Mouse (Mus musculus) fat pad, adult 2 months (tissue): ENCODE measurements around the gene Sema6b.
"Not testable (repeated sequence)": the region's sequence is repeated elsewhere in the genome, so short reads cannot be mapped to it uniquely, and the experiment has no call there.

Experiments used
- DNase-seq: peaks from one replicate; pipeline ENCODE4 v3.0.0-alpha.2; 2011; ENCODE audit warnings: low read depth, low spot score; ENCODE audit errors: extremely low read depth

Gene Sema6b

DNA sequence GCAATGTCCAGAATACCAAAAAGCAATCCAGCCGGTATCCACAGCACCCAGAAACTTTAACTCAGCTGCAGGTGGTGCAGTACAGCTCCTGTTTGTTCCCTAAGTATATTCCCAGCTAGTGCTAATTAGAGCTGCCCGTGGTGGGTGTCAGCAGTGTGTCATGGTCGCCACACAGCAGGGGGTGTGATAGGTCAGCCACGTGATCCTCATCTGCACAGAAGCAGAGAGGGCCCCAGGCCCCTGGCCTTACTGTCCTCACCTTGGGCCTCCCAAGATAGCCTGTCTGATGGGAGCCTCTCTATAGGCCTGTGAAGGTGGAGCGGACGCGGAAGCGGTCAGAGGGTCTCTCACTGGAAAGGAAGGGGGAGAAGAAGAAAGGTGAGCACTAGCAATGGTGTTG, 42.0 kb downstream of the Sema6b start:
- no peak for DNase-seq

DNA sequence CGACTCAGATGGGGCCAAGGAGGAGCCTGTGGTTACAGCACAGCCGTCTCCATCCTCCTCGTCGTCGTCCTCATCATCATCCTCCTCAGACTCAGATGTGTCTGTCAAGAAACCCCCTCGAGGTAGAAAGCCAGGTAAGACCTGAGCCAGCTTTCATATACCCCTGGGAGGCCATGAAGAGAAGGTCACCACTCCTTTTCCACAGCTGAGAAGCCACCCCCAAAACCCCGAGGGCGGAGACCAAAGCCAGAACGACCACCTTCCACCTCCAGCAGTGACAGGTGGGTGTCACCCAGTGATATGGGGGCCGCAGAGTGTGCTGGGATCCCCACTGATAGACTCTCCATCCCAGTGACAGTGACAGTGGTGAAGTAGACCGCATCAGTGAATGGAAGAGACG, 43.3 kb downstream of the Sema6b start:
- DNase-seq, result no peak

DNA sequence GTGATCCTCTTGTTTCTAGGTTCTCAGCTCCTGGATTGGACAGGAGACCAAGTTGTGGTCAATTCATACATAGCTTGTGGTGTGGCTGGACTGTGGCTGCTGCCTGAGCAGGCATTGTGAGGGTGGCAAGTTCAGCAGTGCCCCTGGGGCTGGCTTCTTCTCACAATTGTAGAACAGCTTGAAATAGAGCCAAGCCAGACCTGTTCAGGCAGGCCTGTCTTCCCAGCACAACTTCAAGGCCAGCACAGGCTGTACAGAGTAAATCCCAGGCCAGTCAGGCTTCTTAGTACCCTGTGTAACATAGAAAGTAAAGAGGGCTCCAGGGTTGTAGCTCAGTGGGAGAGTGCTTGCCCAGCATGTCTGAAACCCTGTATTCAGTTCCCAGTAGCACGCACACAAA, 47.3 kb downstream of the Sema6b start:
- peak; percentile 90 for DNase-seq

DNA sequence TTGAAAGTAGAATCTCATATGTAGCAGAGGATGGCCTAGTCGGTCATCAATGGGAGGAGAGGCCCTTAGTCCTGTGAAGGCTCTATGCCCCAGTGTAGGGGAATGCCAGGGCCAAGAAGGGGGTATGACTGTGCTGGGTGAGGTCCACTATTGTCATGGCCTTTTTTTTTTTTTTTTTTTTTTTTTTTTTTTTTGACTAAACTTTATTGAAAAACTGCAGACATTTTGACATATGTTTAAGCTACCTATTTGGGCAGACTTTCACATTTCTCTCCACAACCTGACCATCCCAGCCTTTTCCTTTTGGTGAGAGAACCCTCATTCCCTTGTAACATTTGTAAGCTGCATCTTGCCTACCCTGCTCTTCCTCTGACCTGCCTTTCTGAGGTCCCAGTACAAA, 47.8 kb downstream of the Sema6b start:
- no peak for DNase-seq

DNA sequence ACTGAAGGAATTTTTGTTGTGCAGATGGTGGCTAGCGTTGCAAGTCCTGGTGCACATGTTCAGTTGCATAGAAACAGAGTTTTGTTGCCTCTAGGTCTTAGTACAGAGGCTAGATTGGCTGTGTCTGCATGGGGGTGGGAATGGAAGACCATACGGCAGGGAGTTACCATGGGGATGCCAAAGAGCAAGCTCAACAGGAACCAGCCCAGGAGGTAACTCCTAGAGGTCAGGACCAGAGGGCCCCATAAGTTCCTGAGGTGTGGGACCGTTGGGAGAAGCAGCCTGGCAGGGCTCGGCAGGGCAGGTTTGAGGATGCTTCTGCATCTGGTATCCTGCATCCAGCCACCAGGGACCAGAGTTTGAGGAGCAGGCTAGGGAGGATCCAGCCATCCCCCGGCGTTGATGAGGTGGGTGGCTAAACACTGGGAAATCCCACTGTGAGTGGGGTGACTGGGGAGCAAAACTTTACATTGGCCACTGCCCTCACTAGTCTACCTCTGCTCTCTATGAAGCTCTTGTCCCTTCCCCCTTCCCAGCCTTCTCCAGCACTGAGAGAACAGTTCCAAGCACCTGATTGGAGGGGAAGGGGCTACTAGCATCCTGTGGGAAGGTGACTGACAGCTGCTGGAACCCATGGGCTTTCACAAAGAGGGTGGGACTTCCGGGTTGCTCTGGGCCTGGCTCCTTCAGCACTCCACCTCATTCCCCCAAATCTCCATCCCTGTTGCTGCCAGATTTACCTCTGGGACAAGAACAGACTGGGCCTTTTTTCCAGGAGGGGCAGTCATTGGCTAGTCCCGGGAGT, 59.2 kb downstream of the Sema6b start:
- DNase-seq, result no peak

DNA sequence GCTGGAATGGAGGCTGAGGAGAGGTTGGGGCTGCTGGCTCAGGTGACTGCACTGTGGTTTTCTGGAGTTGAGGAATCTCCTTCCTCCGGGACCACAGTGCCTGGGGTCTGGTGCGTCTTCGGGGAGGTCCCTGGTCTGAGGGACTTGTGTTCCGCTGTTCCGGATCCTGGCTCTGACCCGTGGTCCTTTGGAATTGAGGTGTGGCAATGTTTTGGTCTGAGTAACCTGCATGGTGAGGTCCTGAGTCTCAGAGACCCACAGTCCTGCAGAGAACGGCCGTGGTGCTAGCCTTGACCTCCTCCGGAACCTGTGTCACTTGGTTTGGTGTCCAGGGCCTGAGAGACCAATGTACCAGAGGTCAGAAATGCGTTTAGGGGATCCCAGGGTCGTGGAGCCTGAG, 60.2 kb downstream of the Sema6b start:
- no peak for DNase-seq

DNA sequence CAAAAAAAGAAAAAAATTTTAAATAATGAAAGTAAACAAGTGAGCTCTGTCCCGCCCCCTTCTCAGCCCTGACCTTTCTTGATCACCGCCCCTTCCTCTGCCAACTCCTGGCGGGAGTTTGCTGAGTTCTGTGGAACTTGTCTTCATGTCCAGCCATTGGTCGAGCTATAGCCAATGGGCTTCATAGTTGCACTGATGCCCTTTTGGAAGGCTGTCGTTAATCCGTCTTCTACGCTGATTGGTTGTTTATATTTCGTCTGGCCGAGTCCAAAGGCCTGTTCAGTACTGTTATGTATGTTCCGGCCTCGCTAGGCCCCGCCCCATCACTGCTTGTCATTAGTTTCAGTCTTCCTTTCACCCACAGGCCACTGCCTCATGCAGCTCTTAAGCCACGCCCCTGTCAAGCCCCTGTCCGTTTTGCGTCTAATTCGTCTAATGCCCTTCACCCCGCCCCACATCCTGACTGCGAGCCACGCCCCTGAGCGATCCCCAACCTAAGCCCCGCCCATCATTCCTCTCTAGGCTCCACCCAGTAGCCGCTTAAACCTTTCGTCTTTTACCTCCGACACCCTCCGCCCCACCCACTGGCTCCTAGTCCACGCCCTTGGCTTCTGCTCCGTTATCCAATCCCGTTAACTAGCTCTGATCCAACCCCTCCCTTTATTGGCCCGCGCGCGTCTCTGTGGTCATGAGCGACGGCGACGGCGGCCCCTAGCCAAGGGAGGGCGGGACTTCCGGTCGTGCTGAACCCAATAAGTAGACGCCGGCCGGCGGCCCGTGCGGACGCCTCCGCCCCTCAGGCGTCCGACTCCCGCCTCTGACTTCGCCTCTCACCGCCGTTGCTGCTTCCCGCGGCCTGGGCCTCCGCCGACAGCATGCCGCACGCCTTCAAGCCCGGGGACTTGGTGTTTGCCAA, 61.0 kb downstream of the Sema6b start, which contains the start of gene Hdgfl2:
Gene Hdgfl2, plus strand, starts transcription at position 755 of the 916 bp plus-strand sequence.
- DNase-seq, result peak; percentile 100

DNA sequence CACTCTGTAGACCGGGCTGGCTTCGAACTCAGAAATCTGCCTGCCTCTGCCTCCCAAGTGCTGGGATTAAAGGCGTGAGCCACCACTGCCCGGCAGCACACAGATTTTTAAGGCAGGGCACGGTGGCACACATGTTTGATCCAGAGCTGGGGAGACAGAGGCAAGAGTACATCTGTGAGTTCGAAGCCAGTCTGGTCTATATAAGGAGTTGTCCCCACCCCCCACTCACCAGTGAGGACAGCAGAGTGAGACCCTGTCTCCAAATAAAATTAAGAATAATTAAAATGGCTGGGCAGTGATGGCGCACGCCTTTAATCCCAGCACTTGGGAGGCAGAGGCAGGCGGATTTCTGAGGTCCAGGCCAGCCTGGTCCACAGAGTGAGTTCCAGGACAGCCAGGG, 61.8 kb downstream of the Sema6b start:
- DNase-seq, result not testable (repeated sequence)

DNA sequence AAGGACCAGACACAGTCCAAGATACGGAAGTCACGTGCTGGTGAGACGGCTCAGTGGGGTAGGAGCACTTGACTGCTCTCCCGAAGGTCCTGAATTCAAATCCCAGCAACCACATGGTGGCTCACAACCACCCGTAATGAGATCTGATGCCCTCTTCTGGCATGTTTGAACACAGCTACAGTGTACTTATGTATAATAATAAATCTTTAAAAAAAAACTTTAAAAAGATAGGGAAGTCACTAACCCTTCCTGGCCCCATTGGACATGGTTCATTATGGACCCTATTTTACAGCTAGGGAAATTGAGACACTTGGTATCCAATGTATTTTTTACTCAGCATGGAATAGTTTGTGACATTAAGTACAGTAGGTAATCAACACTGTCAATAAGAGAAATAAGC, 62.6 kb downstream of the Sema6b start:
- DNase-seq, result no peak

DNA sequence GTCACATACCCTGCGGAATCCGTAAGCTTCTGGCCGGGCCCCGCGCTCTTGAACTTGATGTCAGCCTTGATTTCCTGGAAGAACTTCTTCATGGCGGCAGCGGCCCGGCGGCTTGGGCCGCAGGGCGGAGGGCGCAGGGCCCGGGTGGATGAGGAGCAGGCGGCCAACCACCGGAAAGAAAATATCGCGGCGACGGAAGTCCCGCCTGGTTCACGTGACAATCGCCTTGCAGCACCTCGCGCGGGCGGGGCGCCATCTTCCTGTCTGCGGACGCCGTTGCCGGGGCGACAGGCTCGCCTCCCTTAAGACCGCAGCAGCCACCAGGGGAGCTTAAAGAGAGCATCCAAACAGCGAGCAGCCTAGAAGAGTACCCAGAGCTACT, 65.3 kb downstream of the Sema6b start, which contains the start of gene Ubxn6:
Gene Ubxn6, minus strand, starts transcription at position 202 of the 382 bp plus-strand sequence.
- DNase-seq, result no peak

DNA sequence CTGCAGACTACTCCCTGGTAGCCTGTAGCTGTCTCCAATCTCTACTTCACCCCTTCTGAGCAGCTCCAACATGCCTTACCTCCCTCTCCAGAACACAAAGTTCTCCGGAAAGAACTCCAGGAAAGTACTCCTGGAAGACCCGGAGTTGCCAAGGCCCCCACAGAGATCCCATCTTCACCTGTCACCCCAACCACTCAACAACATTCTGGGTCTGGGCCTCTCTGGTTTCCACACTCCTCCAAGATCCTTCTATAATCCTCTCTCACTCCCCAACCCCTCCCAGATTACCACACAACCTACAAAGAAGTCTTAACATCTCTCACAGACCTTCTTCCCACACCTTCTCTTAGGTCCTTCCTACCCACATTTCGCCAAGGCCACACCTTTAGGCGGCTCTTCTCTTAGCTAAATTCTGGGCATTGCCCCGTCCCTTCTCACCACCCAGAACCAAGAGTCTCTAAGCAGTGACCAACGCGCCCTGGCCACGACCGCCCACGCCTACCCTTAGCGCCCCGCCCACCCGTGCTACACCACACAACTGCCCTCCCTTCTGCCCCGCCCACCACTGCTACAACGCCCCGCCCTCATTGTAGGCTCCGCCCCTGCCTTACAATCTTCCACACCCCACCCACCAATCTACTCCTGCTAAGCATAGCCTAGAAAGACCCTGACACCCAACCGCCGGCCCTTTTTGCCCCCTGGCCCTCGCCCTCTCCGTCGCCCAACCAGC, 65.9 kb downstream of the Sema6b start:
- no peak for DNase-seq
